21 mouse cellular contexts compared by ENCODE assay signal in genomic region chr12:32941141-32941540, GRCm38 (mm10).
"Had no signal": no experiment of that assay in that cellular context is flagged by ENCODE, and none has a peak within 500 bp of the region (broad histone marks: within the 10 kb centered on the region; RNA-seq: fewer than 3 reads in every experiment).

No protein-coding gene starts in this region.

- H3K4me2 ChIP-seq: heart, embryonic 12.5 days; hindbrain, embryonic 13.5 days; hindbrain, embryonic 15.5 days; limb, embryonic 13.5 days; limb, embryonic 15.5 days; liver, embryonic 12.5 days had no signal

- ATAC-seq: forebrain, postnatal 0 days; hindbrain, postnatal 0 days; intestine, embryonic 16.5 days; liver, embryonic 12.5 days had no signal

- H3K9ac ChIP-seq: forebrain, postnatal 0 days; heart, embryonic 12.5 days; hindbrain, embryonic 13.5 days; hindbrain, embryonic 15.5 days; limb, embryonic 13.5 days; limb, embryonic 15.5 days; liver, embryonic 12.5 days; liver, embryonic 14.5 days had no signal

- H3K4me1 ChIP-seq: heart, embryonic 10.5 days; limb, embryonic 13.5 days; limb, embryonic 15.5 days; liver, embryonic 12.5 days had no signal

- H3K4me3 ChIP-seq: heart, embryonic 10.5 days; heart, embryonic 12.5 days; hindbrain, embryonic 13.5 days; hindbrain, embryonic 15.5 days; limb, embryonic 13.5 days; limb, embryonic 15.5 days; liver, embryonic 12.5 days had no signal

- DNase-seq: forebrain, postnatal 0 days; gastrocnemius, postnatal 14 days; gastrocnemius, postnatal 36 days; heart, adult 18-20 months; heart, postnatal 10 days; kidney, adult 18-20 months; layer of hippocampus, adult 9-11 months; layer of hippocampus, postnatal 36 days; left cerebral cortex, postnatal 4 days; lung, adult 18-20 months had no signal

- H3K9me3 ChIP-seq: heart, embryonic 10.5 days; heart, embryonic 12.5 days; hindbrain, embryonic 13.5 days; hindbrain, embryonic 15.5 days; limb, embryonic 13.5 days; limb, embryonic 15.5 days; liver, embryonic 12.5 days had no signal

- H3K27ac ChIP-seq: heart, embryonic 10.5 days; hindbrain, embryonic 13.5 days; hindbrain, embryonic 15.5 days; hindbrain, postnatal 0 days; kidney, postnatal 0 days; limb, embryonic 13.5 days; limb, embryonic 15.5 days; liver, embryonic 12.5 days; liver, embryonic 14.5 days had no signal

- H3K27me3 ChIP-seq: hindbrain, embryonic 13.5 days; hindbrain, embryonic 15.5 days; limb, embryonic 13.5 days; limb, embryonic 15.5 days; liver, embryonic 12.5 days had no signal

- H3K36me3 ChIP-seq: heart, embryonic 10.5 days; heart, embryonic 12.5 days; hindbrain, embryonic 13.5 days; hindbrain, embryonic 15.5 days; limb, embryonic 13.5 days; limb, embryonic 15.5 days; liver, embryonic 12.5 days had no signal
